Mouse (Mus musculus): ENCODE results near the gene Hcrt. TPM values are rescaled to one million over a fixed set of nuclear protein-coding genes. Genes with fewer than 3 reads are reported as not detected.

The Hcrt gene
- polyA plus RNA-seq, 1 experiment = 0.45 TPM

DNA sequence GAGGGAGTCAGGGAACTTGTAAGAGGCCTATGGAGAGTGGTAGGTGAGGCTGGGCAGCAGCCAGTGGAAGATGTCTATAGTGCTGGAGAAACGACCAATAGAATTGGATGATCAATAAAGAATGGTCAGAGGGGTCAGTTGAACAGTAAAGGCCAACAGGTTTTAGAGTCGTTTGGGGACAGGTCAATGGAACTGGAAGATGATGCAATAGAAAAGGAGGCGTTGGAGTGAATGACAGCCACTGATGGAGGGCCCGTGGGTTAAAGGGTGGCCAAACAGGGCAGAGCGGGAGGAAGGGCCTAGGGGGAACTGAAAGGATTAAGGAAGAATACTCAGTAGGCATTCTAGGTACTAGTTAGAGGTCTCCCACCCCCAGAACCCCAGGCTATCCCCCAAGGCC is 15.6 kb downstream of the Hcrt start:
- DNase-seq (ENCODE audit: low read depth) = no peak

GRCm38 (mm10) chr11:100746546-100746945 is 16.2 kb downstream of the Hcrt start:
- TF ChIP-seq CTCF (IDR thresholded peaks at IDR 0.05; ENCODE audit: borderline replicate concordance, extremely low read depth, insufficient read depth, insufficient read length) (no peak), POLR2A (IDR thresholded peaks at IDR 0.05; ENCODE audit: borderline replicate concordance, extremely low read depth, insufficient read depth, insufficient read length, poor library complexity, severe bottlenecking) (no peak)
- DNase-seq (ENCODE audit: low read depth) = no peak

More for the DNA sequence above, 15.6 kb downstream of the Hcrt start:
- no peak for TF ChIP-seq CTCF (IDR thresholded peaks at IDR 0.05; ENCODE audit: borderline replicate concordance, extremely low read depth, insufficient read depth, insufficient read length)
- no peak for TF ChIP-seq POLR2A (IDR thresholded peaks at IDR 0.05; ENCODE audit: borderline replicate concordance, extremely low read depth, insufficient read depth, insufficient read length, poor library complexity, severe bottlenecking)

DNA sequence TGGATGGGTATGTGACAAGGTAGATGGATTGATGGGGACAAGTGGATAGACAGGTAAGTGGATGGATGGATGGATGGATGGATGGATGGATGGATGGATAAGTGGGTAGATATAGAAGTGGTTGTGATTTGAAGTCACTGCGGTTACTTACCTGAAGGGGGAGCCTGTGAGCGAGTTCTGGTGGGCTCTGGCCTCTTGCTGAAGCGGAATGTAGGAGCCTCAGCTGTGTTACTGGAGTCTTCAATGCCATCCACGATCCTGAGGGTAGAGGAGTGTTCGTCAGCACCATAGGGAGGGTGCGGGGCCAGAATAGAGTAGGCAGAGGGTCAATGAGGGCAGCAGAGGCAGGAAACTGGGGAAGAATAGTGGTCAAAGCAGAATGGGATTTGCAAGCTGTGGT is 17.6 kb downstream of the Hcrt start:
- peak; percentile 79 for DNase-seq (ENCODE audit: low read depth)
- TF ChIP-seq CTCF (IDR thresholded peaks at IDR 0.05; ENCODE audit: borderline replicate concordance, extremely low read depth, insufficient read depth, insufficient read length) (peak; percentile 71), POLR2A (IDR thresholded peaks at IDR 0.05; ENCODE audit: borderline replicate concordance, extremely low read depth, insufficient read depth, insufficient read length, poor library complexity, severe bottlenecking) (no peak)

DNA sequence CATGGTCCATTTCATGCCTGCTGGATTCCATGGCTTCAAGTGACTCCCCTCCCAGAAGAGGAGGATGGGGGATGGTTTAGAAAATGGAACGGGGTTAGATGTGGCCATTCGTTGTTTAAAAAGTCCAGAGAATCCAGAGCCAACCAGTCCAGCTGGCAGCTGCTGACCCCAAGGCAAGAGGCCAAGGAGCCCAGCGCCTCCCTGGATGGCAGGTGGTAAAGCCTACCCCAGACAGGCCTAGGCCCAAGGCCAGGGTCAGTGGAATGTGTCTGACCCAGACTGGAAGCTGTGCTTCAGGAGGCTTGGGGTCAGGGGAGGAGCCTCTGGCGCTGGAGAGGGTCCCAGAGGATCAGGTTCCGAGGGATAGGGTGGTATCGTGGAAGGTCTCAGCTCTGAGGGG is 21.4 kb downstream of the Hcrt start:
- TF ChIP-seq POLR2A (IDR thresholded peaks at IDR 0.05; ENCODE audit: borderline replicate concordance, extremely low read depth, insufficient read depth, insufficient read length, poor library complexity, severe bottlenecking) = no peak
- TF ChIP-seq CTCF (IDR thresholded peaks at IDR 0.05; ENCODE audit: borderline replicate concordance, extremely low read depth, insufficient read depth, insufficient read length) = no peak
- no peak for DNase-seq (ENCODE audit: low read depth)

DNA sequence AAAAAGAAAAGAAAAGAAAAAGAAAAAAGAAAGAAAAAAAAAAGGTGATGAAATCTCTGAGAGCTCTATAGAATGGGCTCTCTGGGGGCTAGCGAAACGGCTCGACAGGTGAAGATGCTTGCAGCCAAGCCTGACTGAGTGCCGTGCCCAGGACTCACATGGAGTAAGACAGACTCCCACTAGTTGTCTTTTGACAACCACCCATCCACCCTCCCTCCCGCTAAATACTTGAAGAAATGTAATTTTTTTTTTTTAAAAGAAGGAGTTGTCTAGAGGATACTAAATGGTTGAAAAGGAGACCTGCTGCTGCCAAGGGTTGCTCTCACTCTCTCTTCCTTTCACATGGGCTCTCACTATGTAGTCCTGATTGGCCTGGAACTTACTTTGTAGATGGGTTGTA is 24.0 kb downstream of the Hcrt start:
- DNase-seq (ENCODE audit: low read depth) = no peak
- TF ChIP-seq CTCF (IDR thresholded peaks at IDR 0.05; ENCODE audit: borderline replicate concordance, extremely low read depth, insufficient read depth, insufficient read length) (no peak), POLR2A (IDR thresholded peaks at IDR 0.05; ENCODE audit: borderline replicate concordance, extremely low read depth, insufficient read depth, insufficient read length, poor library complexity, severe bottlenecking) (no peak)

GRCm38 (mm10) chr11:100738066-100738604 is 24.6 kb downstream of the Hcrt start, which contains the start of gene Rab5c:
Gene Rab5c (minus strand): TSS chr11:100738215.
- DNase-seq (ENCODE audit: low read depth) = peak; percentile 100
- peak; percentile 26; the same call in 1 of the 2 replicates for TF ChIP-seq POLR2A (IDR thresholded peaks at IDR 0.05; ENCODE audit: borderline replicate concordance, extremely low read depth, insufficient read depth, insufficient read length, poor library complexity, severe bottlenecking)
- TF ChIP-seq CTCF (IDR thresholded peaks at IDR 0.05; ENCODE audit: borderline replicate concordance, extremely low read depth, insufficient read depth, insufficient read length) = no peak

GRCm38 (mm10) chr11:100737105-100737733 is 25.5 kb downstream of the Hcrt start:
- TF ChIP-seq CTCF (IDR thresholded peaks at IDR 0.05; ENCODE audit: borderline replicate concordance, extremely low read depth, insufficient read depth, insufficient read length) (no peak), POLR2A (IDR thresholded peaks at IDR 0.05; ENCODE audit: borderline replicate concordance, extremely low read depth, insufficient read depth, insufficient read length, poor library complexity, severe bottlenecking) (no peak)
- DNase-seq (ENCODE audit: low read depth) = no peak

DNA sequence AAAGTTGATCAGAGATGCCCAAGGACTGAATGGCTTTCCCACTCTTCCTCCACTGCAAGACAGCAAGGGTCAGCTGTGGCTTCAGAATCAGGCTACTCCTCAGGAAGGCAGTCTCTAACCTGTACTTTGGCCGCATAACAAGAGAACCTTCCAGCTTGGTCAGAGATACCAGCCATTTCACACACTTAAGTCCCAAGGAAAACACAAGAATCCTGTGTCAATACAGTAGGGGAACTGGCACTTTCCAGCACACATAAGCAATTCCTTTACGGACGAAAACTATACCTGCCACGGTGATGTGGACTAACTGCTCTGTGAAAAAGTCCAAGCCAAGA is 26.0 kb downstream of the Hcrt start:
- no peak for TF ChIP-seq CTCF (IDR thresholded peaks at IDR 0.05; ENCODE audit: borderline replicate concordance, extremely low read depth, insufficient read depth, insufficient read length)
- no peak for TF ChIP-seq POLR2A (IDR thresholded peaks at IDR 0.05; ENCODE audit: borderline replicate concordance, extremely low read depth, insufficient read depth, insufficient read length, poor library complexity, severe bottlenecking)
- no peak for DNase-seq (ENCODE audit: low read depth)

- no peak for DNase-seq (ENCODE audit: low read depth)
Measured at GRCm38 (mm10) chr11:100735954-100736745, 26.6 kb downstream of the Hcrt start.

GRCm38 (mm10) chr11:100735134-100735865 is 27.4 kb downstream of the Hcrt start:
- DNase-seq (ENCODE audit: low read depth) = no peak
- TF ChIP-seq POLR2A (IDR thresholded peaks at IDR 0.05; ENCODE audit: borderline replicate concordance, extremely low read depth, insufficient read depth, insufficient read length, poor library complexity, severe bottlenecking) (no peak), CTCF (IDR thresholded peaks at IDR 0.05; ENCODE audit: borderline replicate concordance, extremely low read depth, insufficient read depth, insufficient read length) (no peak)

More at GRCm38 (mm10) chr11:100735954-100736745, 26.6 kb downstream of the Hcrt start:
- TF ChIP-seq POLR2A (IDR thresholded peaks at IDR 0.05; ENCODE audit: borderline replicate concordance, extremely low read depth, insufficient read depth, insufficient read length, poor library complexity, severe bottlenecking) = no peak
- no peak for TF ChIP-seq CTCF (IDR thresholded peaks at IDR 0.05; ENCODE audit: borderline replicate concordance, extremely low read depth, insufficient read depth, insufficient read length)
